Mouse (Mus musculus): ENCODE results near the gene Gne. TPM values are rescaled to one million over a fixed set of nuclear protein-coding genes. Genes with fewer than 3 reads are reported as not detected.
A peak's percentile ranks its signal among the peaks of the same experiment; 100 is the strongest.

The Gne gene
- 1.5 and 2.0 TPM in 2 replicates for polyA plus RNA-seq (2012; rRNA removed)

- Histone ChIP-seq H3K4me3 (ENCODE audit: control insufficient read depth, low read depth, low read length) (peak within 1 kb of the TSS; percentile 36), H3K27ac (ENCODE audit: control insufficient read depth, insufficient read depth, low read depth, low read length) (no peak within 1 kb of the TSS), H3K4me1 (ENCODE audit: control insufficient read depth, insufficient read depth, low read length) (peaks cover 5% of the 10 kb centered on the region), H3K27me3 (ENCODE audit: control insufficient read depth, insufficient read depth, low read length) (no peaks in the 10 kb centered on the region), H3K36me3 (ENCODE audit: control insufficient read depth, insufficient read depth, low read length) (no peaks in the 10 kb centered on the region)
- TF ChIP-seq CTCF (IDR thresholded peaks at IDR 0.05; ENCODE audit: control insufficient read depth, insufficient read depth, insufficient replicate concordance, low read depth, low read length), result no peak
- TF ChIP-seq POLR2A (IDR thresholded peaks at IDR 0.05; ENCODE audit: control insufficient read depth, low read depth, low read length), result no peak
These were observed at the start of gene Gne for GRCm38 (mm10) chr4:44083945-44084344. Gene Gne, minus strand, starts transcription at chr4:44084177.

DNA sequence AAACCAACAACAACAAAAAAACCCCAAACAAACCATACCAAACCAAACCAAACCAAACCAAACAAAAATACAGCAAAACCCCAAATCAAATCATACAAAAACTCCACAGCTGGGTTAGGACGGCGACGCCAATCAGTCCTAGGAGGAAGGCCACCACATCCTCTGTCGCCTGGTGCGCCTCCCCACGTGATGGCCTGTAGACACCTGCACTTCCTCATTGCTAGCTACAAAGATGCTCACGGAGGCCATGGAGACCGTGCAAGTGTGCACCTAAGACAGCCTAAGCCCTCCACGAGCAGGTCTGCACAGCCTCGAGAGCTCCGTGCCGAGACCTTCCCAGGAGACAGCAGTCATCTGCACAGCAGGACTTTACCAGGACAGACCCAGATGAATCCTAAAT is 42.8 kb upstream of the Gne start:
- Histone ChIP-seq H3K4me3 (ENCODE audit: control insufficient read depth, low read depth, low read length) (no peak overlapping the region), H3K36me3 (ENCODE audit: control insufficient read depth, insufficient read depth, low read length) (no peaks in the 10 kb centered on the region), H3K4me1 (ENCODE audit: control insufficient read depth, insufficient read depth, low read length) (no peaks in the 10 kb centered on the region), H3K27me3 (ENCODE audit: control insufficient read depth, insufficient read depth, low read length) (no peaks in the 10 kb centered on the region), H3K27ac (ENCODE audit: control insufficient read depth, insufficient read depth, low read depth, low read length) (no peak overlapping the region)
- TF ChIP-seq POLR2A (IDR thresholded peaks at IDR 0.05; ENCODE audit: control insufficient read depth, low read depth, low read length), result no peak
- TF ChIP-seq CTCF (IDR thresholded peaks at IDR 0.05; ENCODE audit: control insufficient read depth, insufficient read depth, insufficient replicate concordance, low read depth, low read length), result no peak

DNA sequence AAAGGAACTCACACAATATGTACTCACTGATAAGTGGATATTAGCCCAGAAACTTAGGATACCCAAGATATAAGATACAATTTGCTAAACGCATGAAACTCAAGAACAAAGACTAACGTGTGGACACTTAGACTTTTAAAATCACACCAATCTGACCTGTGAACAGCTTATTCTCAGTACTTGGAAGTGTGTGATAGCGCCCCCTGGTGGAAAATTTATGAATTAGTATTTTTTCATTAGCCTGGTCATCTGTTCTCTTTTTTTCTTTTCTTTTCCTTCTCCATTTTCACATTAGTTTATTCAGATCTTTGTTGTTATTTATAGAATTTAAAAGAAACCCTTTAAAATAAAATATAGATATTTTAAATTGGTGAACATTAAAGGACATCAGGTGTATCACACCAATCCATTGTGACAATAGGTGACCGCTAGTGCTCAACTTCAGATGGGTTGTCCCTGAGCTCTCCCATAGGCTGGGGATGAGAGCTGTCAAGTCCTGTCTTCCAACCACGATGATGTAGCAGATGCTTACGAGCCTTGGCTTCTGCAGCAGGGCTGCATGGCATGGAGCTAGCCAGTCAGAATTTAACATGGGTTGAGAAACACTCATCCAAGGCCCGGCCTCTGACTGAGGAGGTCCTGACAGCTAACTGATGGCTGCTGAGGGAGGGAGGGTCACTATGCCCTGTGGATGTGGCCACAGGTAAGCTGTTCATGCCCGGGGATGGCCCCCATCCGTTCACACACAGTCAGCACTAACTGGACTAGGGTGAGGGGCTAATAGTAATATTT is 35.6 kb upstream of the Gne start:
- Histone ChIP-seq H3K4me3 (ENCODE audit: control insufficient read depth, low read depth, low read length) (no peak overlapping the region), H3K4me1 (ENCODE audit: control insufficient read depth, insufficient read depth, low read length) (no peaks in the 10 kb centered on the region), H3K27me3 (ENCODE audit: control insufficient read depth, insufficient read depth, low read length) (no peaks in the 10 kb centered on the region), H3K36me3 (ENCODE audit: control insufficient read depth, insufficient read depth, low read length) (no peaks in the 10 kb centered on the region), H3K27ac (ENCODE audit: control insufficient read depth, insufficient read depth, low read depth, low read length) (no peak overlapping the region)
- TF ChIP-seq POLR2A (IDR thresholded peaks at IDR 0.05; ENCODE audit: control insufficient read depth, low read depth, low read length) (no peak), CTCF (IDR thresholded peaks at IDR 0.05; ENCODE audit: control insufficient read depth, insufficient read depth, insufficient replicate concordance, low read depth, low read length) (no peak)

- no peaks in the 10 kb centered on the region for H3K27me3 ChIP-seq (ENCODE audit: control insufficient read depth, insufficient read depth, low read length)
- no peak overlapping the region for H3K27ac ChIP-seq (ENCODE audit: control insufficient read depth, insufficient read depth, low read depth, low read length)
- TF ChIP-seq CTCF (IDR thresholded peaks at IDR 0.05; ENCODE audit: control insufficient read depth, insufficient read depth, insufficient replicate concordance, low read depth, low read length) (no peak), POLR2A (IDR thresholded peaks at IDR 0.05; ENCODE audit: control insufficient read depth, low read depth, low read length) (no peak)
- H3K4me1 ChIP-seq (ENCODE audit: control insufficient read depth, insufficient read depth, low read length), result no peaks in the 10 kb centered on the region; the same call in 1 of the 2 replicates
- no peaks in the 10 kb centered on the region for H3K36me3 ChIP-seq (ENCODE audit: control insufficient read depth, insufficient read depth, low read length)
- no peak overlapping the region for H3K4me3 ChIP-seq (ENCODE audit: control insufficient read depth, low read depth, low read length)
These were observed 31.1 kb upstream of the Gne start for GRCm38 (mm10) chr4:44115046-44115445.

- no peaks in the 10 kb centered on the region; the same call in 1 of the 2 replicates for H3K4me1 ChIP-seq (ENCODE audit: control insufficient read depth, insufficient read depth, low read length)
- H3K27me3 ChIP-seq (ENCODE audit: control insufficient read depth, insufficient read depth, low read length), result no peaks in the 10 kb centered on the region
- H3K27ac ChIP-seq (ENCODE audit: control insufficient read depth, insufficient read depth, low read depth, low read length), result no peak overlapping the region
- TF ChIP-seq CTCF (IDR thresholded peaks at IDR 0.05; ENCODE audit: control insufficient read depth, insufficient read depth, insufficient replicate concordance, low read depth, low read length), result no peak
- TF ChIP-seq POLR2A (IDR thresholded peaks at IDR 0.05; ENCODE audit: control insufficient read depth, low read depth, low read length), result no peak
- H3K36me3 ChIP-seq (ENCODE audit: control insufficient read depth, insufficient read depth, low read length), result no peaks in the 10 kb centered on the region
- no peak overlapping the region for H3K4me3 ChIP-seq (ENCODE audit: control insufficient read depth, low read depth, low read length)
These were observed 29.6 kb upstream of the Gne start for GRCm38 (mm10) chr4:44113393-44114138.

GRCm38 (mm10) chr4:44112741-44113140 is 28.8 kb upstream of the Gne start:
- TF ChIP-seq CTCF (IDR thresholded peaks at IDR 0.05; ENCODE audit: control insufficient read depth, insufficient read depth, insufficient replicate concordance, low read depth, low read length) (no peak), POLR2A (IDR thresholded peaks at IDR 0.05; ENCODE audit: control insufficient read depth, low read depth, low read length) (no peak)
- no peaks in the 10 kb centered on the region for H3K36me3 ChIP-seq (ENCODE audit: control insufficient read depth, insufficient read depth, low read length)
- H3K27me3 ChIP-seq (ENCODE audit: control insufficient read depth, insufficient read depth, low read length), result no peaks in the 10 kb centered on the region
- no peaks in the 10 kb centered on the region; the same call in 1 of the 2 replicates for H3K4me1 ChIP-seq (ENCODE audit: control insufficient read depth, insufficient read depth, low read length)
- H3K27ac ChIP-seq (ENCODE audit: control insufficient read depth, insufficient read depth, low read depth, low read length), result no peak overlapping the region
- H3K4me3 ChIP-seq (ENCODE audit: control insufficient read depth, low read depth, low read length), result no peak overlapping the region

GRCm38 (mm10) chr4:44110771-44111170 is 26.8 kb upstream of the Gne start:
- no peak overlapping the region for H3K27ac ChIP-seq (ENCODE audit: control insufficient read depth, insufficient read depth, low read depth, low read length)
- TF ChIP-seq POLR2A (IDR thresholded peaks at IDR 0.05; ENCODE audit: control insufficient read depth, low read depth, low read length) (no peak), CTCF (IDR thresholded peaks at IDR 0.05; ENCODE audit: control insufficient read depth, insufficient read depth, insufficient replicate concordance, low read depth, low read length) (no peak)
- H3K27me3 ChIP-seq (ENCODE audit: control insufficient read depth, insufficient read depth, low read length), result no peaks in the 10 kb centered on the region
- H3K36me3 ChIP-seq (ENCODE audit: control insufficient read depth, insufficient read depth, low read length), result no peaks in the 10 kb centered on the region
- H3K4me1 ChIP-seq (ENCODE audit: control insufficient read depth, insufficient read depth, low read length), result peaks cover 2% of the 10 kb centered on the region; the same call in 1 of the 2 replicates
- no peak overlapping the region for H3K4me3 ChIP-seq (ENCODE audit: control insufficient read depth, low read depth, low read length)
